Mouse (Mus musculus): ENCODE data around the gene Psmb7.

Gene Psmb7

DNA sequence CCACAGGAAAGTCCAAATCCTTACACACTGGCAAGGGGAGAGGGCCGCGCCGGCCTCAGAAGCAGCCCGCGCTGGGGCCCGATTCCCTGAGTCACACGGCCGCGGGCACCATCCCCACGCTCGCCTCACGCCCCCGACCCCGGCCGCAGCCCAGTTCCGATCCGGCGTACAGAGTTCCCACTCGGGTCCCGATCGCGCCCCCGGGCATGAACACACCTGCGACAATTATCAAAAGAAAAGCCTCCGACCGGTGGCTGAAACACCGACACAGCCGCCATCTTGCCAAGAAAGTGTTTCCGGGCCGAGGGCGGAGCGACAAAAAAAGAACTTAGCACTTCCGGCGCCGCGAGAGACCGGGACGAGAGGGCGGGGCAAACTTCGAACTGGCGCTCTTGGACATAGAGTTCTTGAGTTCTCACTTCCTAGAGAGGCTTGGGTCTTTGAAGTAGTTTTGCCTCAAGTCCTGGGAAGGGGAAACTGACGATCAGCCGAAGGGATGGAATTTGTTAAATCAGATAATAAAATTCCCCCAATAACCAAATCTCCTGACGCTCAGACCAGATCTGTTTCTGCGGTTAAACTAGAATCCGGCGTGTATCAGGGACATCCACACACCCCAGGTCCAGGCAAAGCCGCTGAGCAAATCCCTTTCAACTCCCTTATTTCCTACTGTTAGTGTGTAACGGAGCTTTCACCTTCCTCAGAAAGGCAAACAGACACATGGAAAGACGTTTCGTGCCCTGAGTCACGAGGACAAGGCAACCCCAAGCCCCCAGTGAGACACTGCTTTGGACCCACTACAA, at the start of gene Psmb7:
TSS of gene Psmb7 (minus strand) at position 463 of the 803 bp plus-strand sequence.
- peak; percentile 97 for DNase-seq (ENCODE audit: low read depth, low spot score)

DNA sequence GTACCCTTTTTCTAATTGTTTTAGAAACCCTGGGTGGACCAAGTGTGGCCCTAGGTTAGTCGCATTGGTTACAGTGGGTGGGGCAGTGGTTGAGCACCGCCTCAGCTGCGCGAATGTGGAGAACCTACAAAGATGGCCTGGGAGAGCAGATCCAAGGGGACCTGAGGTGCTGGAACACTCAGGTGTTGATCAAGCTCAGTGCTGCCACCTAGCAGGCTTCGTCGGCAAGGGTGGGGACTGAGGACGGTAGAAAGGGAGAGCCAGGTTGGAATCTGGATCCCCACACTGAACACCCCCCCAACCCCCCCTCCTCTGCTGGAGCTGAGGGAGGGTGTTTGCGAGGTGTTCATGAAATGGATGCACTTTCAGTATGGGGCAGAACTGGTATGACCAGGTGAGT, 47.7 kb upstream of the Psmb7 start:
- peak; percentile 87 for DNase-seq (ENCODE audit: low read depth, low spot score)

- DNase-seq (ENCODE audit: low read depth, low spot score): no peak
Measured at GRCm38 (mm10) chr2:38689881-38690280, 46.0 kb upstream of the Psmb7 start.

DNA sequence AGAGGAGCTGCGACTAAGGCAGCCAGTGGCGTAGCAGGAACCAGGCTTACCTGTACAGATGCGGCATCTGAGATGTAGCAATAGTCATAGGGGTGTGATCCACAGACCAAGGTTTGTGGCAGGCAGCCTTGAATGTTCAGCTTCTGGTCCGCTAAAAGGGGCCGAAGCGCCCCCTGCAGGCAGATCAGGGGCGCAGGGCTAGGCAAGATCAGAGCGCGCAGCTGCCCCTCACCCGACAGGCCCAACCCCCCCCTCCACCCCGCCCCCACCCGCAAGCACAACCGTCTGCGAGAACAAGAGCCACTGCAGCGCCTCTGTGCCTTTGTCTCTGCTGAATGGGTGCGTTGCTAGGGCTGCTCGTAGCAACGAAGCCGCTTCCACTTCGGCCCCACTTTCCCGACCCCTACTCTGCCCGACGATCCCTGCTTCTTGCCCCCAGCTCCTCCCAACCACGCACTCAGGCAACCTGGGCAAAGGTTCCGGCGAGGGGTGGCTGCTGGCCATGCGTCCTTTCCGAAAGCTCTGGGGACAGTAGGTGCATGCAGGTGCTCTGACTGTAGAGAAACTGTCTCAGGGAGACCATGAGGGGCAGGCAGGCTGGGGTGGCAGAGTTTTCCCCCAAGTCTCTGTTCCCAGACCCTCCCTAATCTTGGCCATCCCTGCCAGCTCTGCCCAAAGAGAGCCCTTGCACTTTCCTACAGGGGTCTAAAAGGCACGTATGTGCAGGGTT, 45.1 kb upstream of the Psmb7 start:
- peak; percentile 92 for DNase-seq (ENCODE audit: low read depth, low spot score)

DNA sequence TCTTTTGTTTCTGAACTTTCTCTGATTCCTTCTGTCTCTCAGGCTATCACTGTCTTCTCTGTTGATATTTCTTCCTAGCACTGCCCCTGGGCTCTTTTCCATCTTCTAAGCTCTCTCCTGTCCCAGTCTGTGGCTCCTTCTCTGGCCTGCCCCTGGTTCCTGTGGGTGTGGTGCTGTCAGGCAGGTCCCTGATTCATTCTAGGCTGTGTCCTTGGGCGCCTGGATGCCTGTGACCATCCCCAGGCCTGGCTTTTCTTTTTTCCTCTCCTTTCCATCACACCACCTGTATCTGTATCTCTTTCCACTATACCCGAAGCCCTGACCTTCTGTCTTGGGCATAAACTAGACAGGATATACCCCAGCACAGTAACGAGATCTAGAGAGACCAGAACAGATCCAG, 41.9 kb upstream of the Psmb7 start:
- DNase-seq (ENCODE audit: low read depth, low spot score): no peak

DNA sequence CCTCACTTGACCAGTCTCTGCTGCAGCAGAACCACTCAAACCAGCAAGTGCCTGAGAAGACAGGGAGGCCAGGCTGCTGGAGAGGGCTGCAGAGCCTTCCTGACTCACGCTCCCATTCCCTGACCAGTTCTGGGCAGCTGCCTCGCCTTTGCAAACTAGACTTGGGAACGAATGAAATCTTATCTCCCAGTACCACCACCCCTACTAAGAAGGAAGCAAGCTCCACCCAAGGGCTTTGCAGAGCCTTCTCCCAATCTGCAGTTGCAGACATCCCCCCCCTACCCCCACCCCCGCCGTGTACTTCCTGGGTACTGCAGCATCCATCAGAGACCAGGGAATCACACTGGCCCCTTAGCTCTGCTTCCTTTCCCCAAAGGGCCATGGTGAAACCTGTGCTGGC, 39.2 kb upstream of the Psmb7 start:
- peak; percentile 8 for DNase-seq (ENCODE audit: low read depth, low spot score)

GRCm38 (mm10) chr2:38682209-38682608, 38.3 kb upstream of the Psmb7 start:
- DNase-seq (ENCODE audit: low read depth, low spot score): no peak

- no peak for DNase-seq (ENCODE audit: low read depth, low spot score)
Measured at GRCm38 (mm10) chr2:38678947-38679346, 35.1 kb upstream of the Psmb7 start.

DNA sequence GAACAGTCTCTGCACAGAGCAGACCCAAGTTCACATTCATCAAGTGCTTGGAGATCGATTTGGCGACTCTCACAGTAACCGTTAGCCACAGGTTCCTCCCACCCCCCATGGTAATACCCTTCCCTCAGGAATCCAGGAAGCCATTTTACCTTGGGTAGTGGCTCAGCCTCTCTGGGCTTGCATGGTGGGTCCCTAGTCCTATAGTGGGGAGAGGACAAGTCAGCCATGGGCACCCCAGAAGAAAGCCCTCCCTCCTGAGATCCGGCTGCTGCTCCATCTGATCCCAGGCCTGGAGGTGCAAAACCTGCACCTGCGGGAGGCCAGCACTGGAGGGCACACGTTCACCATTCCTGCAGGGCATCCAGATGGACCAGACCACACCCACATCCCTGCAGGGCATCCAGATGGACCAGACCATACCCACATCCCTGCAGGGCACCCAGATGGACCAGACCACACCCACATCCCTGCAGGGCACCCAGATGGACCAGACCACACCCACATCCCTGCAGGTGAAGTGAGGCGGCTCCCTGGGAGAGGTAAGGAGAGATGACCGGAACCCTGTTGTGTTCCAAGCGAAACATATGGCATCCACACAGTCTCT, 31.6 kb upstream of the Psmb7 start:
- no peak for DNase-seq (ENCODE audit: low read depth, low spot score)

- DNase-seq (ENCODE audit: low read depth, low spot score): peak; percentile 83
Measured at GRCm38 (mm10) chr2:38672496-38672895, 28.6 kb upstream of the Psmb7 start.

GRCm38 (mm10) chr2:38668802-38669580, 25.1 kb upstream of the Psmb7 start:
- DNase-seq (ENCODE audit: low read depth, low spot score): peak; percentile 93

GRCm38 (mm10) chr2:38661398-38661797, 17.5 kb upstream of the Psmb7 start:
- DNase-seq (ENCODE audit: low read depth, low spot score): peak; percentile 67

DNA sequence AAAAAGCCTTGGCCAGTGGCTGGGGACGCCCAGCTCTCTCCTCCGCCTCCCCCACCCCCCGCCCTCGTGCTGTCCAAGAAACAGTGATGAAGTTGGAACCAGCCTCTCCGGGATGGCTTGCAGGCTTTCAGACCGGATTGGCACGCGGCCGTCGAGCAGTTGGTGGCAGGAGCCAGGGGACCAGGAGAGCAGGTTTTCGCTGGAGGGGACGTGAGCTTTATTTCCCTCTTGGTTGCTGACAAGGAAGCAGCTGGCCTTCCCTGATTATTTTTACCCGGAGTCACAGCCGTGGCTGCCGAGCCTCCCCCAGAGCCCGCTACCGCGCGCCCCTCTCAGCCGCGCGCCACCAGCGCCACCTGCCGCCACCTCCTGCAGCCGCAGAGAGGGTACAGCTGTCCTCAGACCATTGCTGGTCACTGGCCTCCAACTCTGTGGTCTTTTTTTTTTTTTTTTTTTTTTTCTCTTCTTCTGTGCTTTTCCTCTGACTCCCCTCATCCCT, 14.5 kb upstream of the Psmb7 start:
- DNase-seq (ENCODE audit: low read depth, low spot score): peak; percentile 77

GRCm38 (mm10) chr2:38653694-38654093, 9.8 kb upstream of the Psmb7 start:
- no peak for DNase-seq (ENCODE audit: low read depth, low spot score)

GRCm38 (mm10) chr2:38653293-38653619, 9.4 kb upstream of the Psmb7 start:
- DNase-seq (ENCODE audit: low read depth, low spot score): no peak

GRCm38 (mm10) chr2:38652565-38653292, 8.8 kb upstream of the Psmb7 start:
- peak; percentile 53 for DNase-seq (ENCODE audit: low read depth, low spot score)

DNA sequence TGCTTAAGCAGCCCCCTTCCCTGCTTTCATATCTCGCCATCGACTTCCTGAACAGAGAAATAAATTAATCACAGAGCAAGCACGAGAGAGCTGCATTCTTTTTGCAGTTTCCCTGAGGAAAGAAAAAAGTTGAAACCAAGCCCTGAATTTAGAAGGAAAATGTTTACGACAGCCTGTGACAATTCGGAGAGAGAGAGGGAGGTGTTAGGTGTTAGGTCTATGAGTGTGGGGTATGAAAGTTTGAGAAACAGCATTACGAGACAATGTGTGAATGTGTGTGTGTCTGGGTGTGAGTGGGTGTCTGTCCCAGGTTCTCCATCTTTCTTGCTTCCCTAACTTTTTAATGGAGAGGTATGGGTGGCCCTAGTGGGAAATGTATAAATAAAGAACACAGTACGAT, 8.2 kb upstream of the Psmb7 start:
- DNase-seq (ENCODE audit: low read depth, low spot score): no peak

DNA sequence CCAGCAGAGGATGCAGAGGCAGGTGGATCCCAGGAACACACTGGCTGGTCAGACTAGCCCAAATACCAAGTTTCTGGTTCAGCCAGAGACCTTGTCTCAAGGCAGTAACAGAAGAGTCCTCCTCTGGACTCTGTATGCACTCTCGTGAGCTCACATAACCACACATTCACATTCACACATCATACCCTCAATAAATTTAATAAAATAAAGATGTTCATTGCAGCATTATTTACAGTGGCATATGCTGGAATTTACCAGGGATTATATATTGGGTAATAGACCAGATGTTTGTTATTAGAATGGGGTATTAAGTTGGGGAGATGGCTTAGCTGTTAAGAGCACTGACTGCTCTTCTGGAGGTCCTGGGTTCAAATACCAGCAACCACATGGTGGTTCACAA, 6.5 kb upstream of the Psmb7 start:
- DNase-seq (ENCODE audit: low read depth, low spot score): no peak

DNA sequence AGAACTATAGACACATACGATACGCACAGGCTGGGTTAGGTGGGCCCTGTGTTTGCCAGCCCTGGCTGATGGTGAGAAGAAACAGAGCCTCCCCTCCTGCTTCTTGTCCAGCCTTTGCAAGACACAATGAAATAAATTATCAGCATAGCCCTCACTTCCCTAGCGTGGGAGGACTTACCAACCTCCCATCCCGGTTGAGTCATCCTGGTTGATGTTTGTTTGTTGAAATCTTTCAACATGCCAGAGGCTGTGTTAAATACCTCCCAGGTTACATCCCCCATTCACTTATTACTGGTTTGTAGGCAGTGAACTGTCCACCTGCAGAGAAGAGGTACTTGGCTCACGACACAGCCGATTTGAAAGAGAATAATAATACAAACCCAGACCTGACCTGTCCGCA, 3.8 kb upstream of the Psmb7 start:
- no peak for DNase-seq (ENCODE audit: low read depth, low spot score)

- DNase-seq (ENCODE audit: low read depth, low spot score): no peak
Measured at GRCm38 (mm10) chr2:38647201-38647606, 3.3 kb upstream of the Psmb7 start.

- peak; percentile 87 for DNase-seq (ENCODE audit: low read depth, low spot score)
Measured at GRCm38 (mm10) chr2:38645936-38646335, 2.0 kb upstream of the Psmb7 start.

All from ZHBTc4 (cell line).